Mouse (Mus musculus) testis, adult 2 months (tissue): Measurements from ENCODE around the gene Hist1h2bl.
"Not testable (repeated sequence)": the region's sequence is repeated elsewhere in the genome, so short reads cannot be mapped to it uniquely, and the experiment has no call there.

ENCODE experiments used
- CTCF ChIP-seq: fragments of 200-500 bp; IDR thresholded peaks from 2 replicates; pipeline ENCODE4 v1.5.1; 2012; ENCODE audit warnings: low read depth, mild to moderate bottlenecking, inconsistent platforms, low read length, moderate library complexity; ENCODE audit not compliant: control insufficient read depth, insufficient read depth, insufficient replicate concordance
- POLR2A ChIP-seq: fragments of 200-500 bp; IDR thresholded peaks from 2 replicates; pipeline ENCODE4 v1.6.1; 2012; ENCODE audit warnings: low read depth, mild to moderate bottlenecking, inconsistent platforms, low read length, moderate library complexity; ENCODE audit not compliant: control insufficient read depth

GRCm38 (mm10) chr13:21715864-21716539, at the start of gene Hist1h2bl, which contains the start of gene Hist1h2ai:
- TF ChIP-seq CTCF, result not testable (repeated sequence)
- peak; percentile 52; the same call in 1 of the 2 replicates for TF ChIP-seq POLR2A
